28 mouse cellular contexts compared by ENCODE assay signal in the genomic region with DNA sequence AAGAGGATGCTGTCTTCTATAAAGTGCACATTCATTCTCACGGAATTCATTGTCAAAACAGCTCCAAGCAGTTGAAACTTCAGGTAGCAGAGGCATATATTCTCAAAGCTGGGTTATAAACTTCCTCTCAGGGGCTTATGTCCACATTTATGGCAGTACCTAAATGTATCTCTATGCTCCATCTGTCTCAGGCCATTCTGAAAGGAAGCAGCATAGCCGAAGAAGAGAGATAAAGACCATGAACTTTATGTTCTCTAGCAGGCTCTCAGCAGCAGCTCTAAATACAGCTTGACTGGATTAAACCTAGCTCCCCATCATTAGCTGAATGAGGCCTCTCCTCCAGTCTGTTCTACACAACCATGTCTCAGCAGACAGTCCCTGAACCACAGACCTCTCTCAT.
"Had no signal": no experiment of that assay in that cellular context is flagged by ENCODE, and none has a peak within 500 bp of the region (broad histone marks: within the 10 kb centered on the region; RNA-seq: fewer than 3 reads in every experiment).

No protein-coding gene starts in this region.

- H3K27me3 ChIP-seq: limb, embryonic 12.5 days; limb, embryonic 13.5 days; limb, embryonic 15.5 days; liver, embryonic 12.5 days; liver, embryonic 13.5 days; liver, embryonic 15.5 days; lung, embryonic 15.5 days; megakaryocyte, embryonic 14.5 days; midbrain, embryonic 12.5 days; midbrain, embryonic 13.5 days; midbrain, embryonic 15.5 days; neural tube, embryonic 12.5 days had no signal

- H3K9me3 ChIP-seq: limb, embryonic 10.5 days; limb, embryonic 12.5 days; limb, embryonic 13.5 days; limb, embryonic 15.5 days; liver, embryonic 12.5 days; liver, embryonic 13.5 days; liver, embryonic 15.5 days; lung, embryonic 15.5 days; megakaryocyte, embryonic 14.5 days; midbrain, embryonic 10.5 days; midbrain, embryonic 12.5 days; midbrain, embryonic 13.5 days; midbrain, embryonic 15.5 days; neural tube, embryonic 12.5 days had no signal

- H3K4me3 ChIP-seq: limb, embryonic 10.5 days; limb, embryonic 12.5 days; limb, embryonic 13.5 days; limb, embryonic 15.5 days; liver, embryonic 12.5 days; liver, embryonic 13.5 days; liver, embryonic 15.5 days; lung, embryonic 15.5 days; megakaryocyte, embryonic 14.5 days; midbrain, embryonic 10.5 days; midbrain, embryonic 12.5 days; midbrain, embryonic 13.5 days; midbrain, embryonic 15.5 days; myocyte; neural tube, embryonic 12.5 days had no signal

- DNase-seq: left cerebral cortex, postnatal 4 days; liver; liver, embryonic 13.5 days; liver, postnatal 0 days; lung, adult 18-20 months; lung, adult 2 months; lung, embryonic 14.5 days; lung, postnatal 10 days; lung, postnatal 14 days; lung, postnatal 36 days; lung, postnatal 4 days; midbrain, embryonic 14.5 days had no signal

- H3K9ac ChIP-seq: limb, embryonic 12.5 days; limb, embryonic 13.5 days; limb, embryonic 15.5 days; liver, embryonic 12.5 days; liver, embryonic 13.5 days; liver, embryonic 14.5 days; liver, embryonic 15.5 days; liver, postnatal 0 days; lung, embryonic 14.5 days; lung, embryonic 15.5 days; midbrain, embryonic 12.5 days; midbrain, embryonic 13.5 days; midbrain, embryonic 15.5 days; neural tube, embryonic 12.5 days had no signal

- H3K36me3 ChIP-seq: liver, embryonic 13.5 days; liver, embryonic 15.5 days had no signal

- H3K27ac ChIP-seq: limb, embryonic 10.5 days; limb, embryonic 12.5 days; limb, embryonic 13.5 days; limb, embryonic 15.5 days; liver, embryonic 12.5 days; liver, embryonic 13.5 days; liver, embryonic 14.5 days; liver, embryonic 15.5 days; lung, embryonic 15.5 days; macrophage; midbrain, embryonic 10.5 days; midbrain, embryonic 12.5 days; midbrain, embryonic 13.5 days; midbrain, embryonic 15.5 days; neural tube, embryonic 12.5 days had no signal

- H3K4me1 ChIP-seq: limb, embryonic 10.5 days; limb, embryonic 12.5 days; limb, embryonic 13.5 days; limb, embryonic 15.5 days; liver, embryonic 12.5 days; liver, embryonic 13.5 days; liver, embryonic 15.5 days; lung, embryonic 15.5 days; midbrain, embryonic 10.5 days; midbrain, embryonic 12.5 days; midbrain, embryonic 13.5 days; midbrain, embryonic 15.5 days; neural tube, embryonic 12.5 days had no signal
